Mouse (Mus musculus) liver, embryonic 16.5 days (tissue): ENCODE data around the gene Wdr95. TPM values are rescaled to one million over a fixed set of nuclear protein-coding genes. Genes with fewer than 3 reads are reported as not detected.
"Not testable (repeated sequence)": the region's sequence is repeated elsewhere in the genome, so short reads cannot be mapped to it uniquely, and the experiment has no call there.

Experiments
- ATAC-seq: fragments of 200-750 bp; cut with Nextera tagmentation; 2 replicates; pipeline ENCODE4 v1.8.0; 2017; ENCODE audit warnings: low read depth, mild to moderate bottlenecking, moderate number of reproducible peaks, moderate library complexity
- H3K27ac ChIP-seq: fragments of 300-500 bp; sonication (generic); 2 replicates; pipeline ENCODE4 v1.5.1; 2014; ENCODE audit warnings: mild to moderate bottlenecking, low read length
- H3K27me3 ChIP-seq: fragments of 300-500 bp; sonication (generic); 2 replicates; pipeline ENCODE4 v1.6.1; 2014; ENCODE audit warnings: low read depth, low read length, mixed read lengths; ENCODE audit not compliant: control insufficient read depth, insufficient read depth
- H3K36me3 ChIP-seq: fragments of 300-500 bp; sonication (generic); 2 replicates; pipeline ENCODE4 v1.6.1; 2014; ENCODE audit warnings: mild to moderate bottlenecking; ENCODE audit not compliant: control insufficient read depth, insufficient read depth
- H3K4me1 ChIP-seq: fragments of 300-500 bp; sonication (generic); 2 replicates; pipeline ENCODE4 v1.6.1; 2014; ENCODE audit warnings: low read depth, low read length, mixed read lengths; ENCODE audit not compliant: control insufficient read depth
- H3K4me2 ChIP-seq: fragments of 300-500 bp; sonication (generic); 2 replicates; pipeline ENCODE4 v1.6.1; 2014; ENCODE audit warnings: low read depth, low read length, mixed read lengths
- H3K4me3 ChIP-seq: fragments of 300-500 bp; sonication (generic); 2 replicates; pipeline ENCODE4 v1.5.1; 2014; ENCODE audit warnings: low read depth, mild to moderate bottlenecking, low read length
- H3K9ac ChIP-seq: fragments of 300-500 bp; sonication (generic); 2 replicates; pipeline ENCODE4 v1.6.1; 2014; ENCODE audit warnings: low read depth, low read length
- H3K9me3 ChIP-seq: fragments of 300-500 bp; sonication (generic); replicated peaks from 2 replicates; pipeline ENCODE4 v1.6.1; 2016; ENCODE audit warnings: low read length; ENCODE audit not compliant: control insufficient read depth
- WGBS: fragments of 180-500 bp; shearing (Covaris S2); extraction: QIAGEN DNeasy Blood & Tissue Kit; methylation state at CpG from one replicate; pipeline ENCODE4 v1.1.7; 2014; ENCODE audit not compliant: insufficient replicate concordance; 5-methylcytosine and 5-hydroxymethylcytosine counted together
- polyA plus RNA-seq: library from polyadenylated mRNA; unstranded; fragments of >200 nt; fragmentation: Nextera tagmentation; extraction: Ambion mirVana; gene quantifications from 2 replicates; pipeline ENCODE4 v1.2.1, GENCODE M21; 2015

Gene Wdr95
- polyA plus RNA-seq, 1 experiment from 2014 or later = not detected

DNA sequence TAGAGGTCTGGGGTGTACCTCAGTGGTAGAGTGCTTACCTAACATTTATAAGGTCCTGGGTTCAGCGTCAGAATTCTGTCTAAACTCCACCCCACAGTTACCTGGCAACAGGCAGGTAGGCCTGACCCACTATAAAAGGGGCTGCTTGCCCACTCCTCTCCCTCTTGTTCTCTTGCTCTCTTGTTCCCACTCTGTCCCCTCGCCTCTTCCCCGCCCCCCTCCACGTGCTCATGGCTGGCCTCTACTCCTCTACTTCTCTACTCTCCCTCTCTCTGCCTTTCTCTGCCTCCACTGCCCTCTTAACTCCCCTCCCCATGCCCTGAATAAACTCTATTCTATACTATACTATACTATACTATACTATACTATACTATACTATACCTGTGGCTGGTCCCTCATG is 1.2 kb upstream of the Wdr95 start:
- H3K9ac ChIP-seq, ATAC-seq: not testable (repeated sequence)
- 49% methylated on average over 4 of the region's 4 CpGs for WGBS

DNA sequence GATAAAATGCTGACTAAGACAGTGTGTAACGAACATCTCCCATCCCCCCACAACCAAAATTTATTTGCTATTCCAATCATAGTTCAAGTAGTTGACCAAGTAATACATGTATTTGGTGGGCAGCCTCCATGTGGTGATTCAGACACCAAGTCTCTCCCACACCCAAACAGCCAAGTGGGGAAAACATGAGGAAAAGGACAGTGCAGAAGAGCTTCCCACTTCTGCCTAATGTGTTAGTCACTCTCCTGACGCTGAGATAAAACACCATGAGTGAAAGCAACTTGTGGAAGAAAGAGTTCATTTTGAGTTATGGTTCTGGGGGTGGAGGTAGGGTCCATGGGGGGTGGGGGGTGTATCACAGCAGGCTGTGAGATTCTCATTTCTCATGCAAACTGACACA is 5.4 kb downstream of the Wdr95 start:
- Histone ChIP-seq H3K36me3 (no peaks in the 10 kb centered on the region), H3K4me1 (no peaks in the 10 kb centered on the region), H3K4me3 (no peak overlapping the region), H3K27ac (no peak overlapping the region), H3K4me2 (no peak overlapping the region), H3K9ac (no peak overlapping the region), H3K27me3 (no peaks in the 10 kb centered on the region), H3K9me3 (no peaks in the 10 kb centered on the region)
- WGBS = 59% methylated on average over 2 of the region's 2 CpGs
- ATAC-seq = no peak

More for the DNA sequence above, 1.2 kb upstream of the Wdr95 start:
- H3K4me2 ChIP-seq, H3K4me1 ChIP-seq, H3K27ac ChIP-seq, H3K4me3 ChIP-seq, H3K27me3 ChIP-seq, H3K36me3 ChIP-seq, H3K9me3 ChIP-seq: not testable (repeated sequence)

GRCm38 (mm10) chr5:149536005-149536404 is 7.5 kb downstream of the Wdr95 start:
- Histone ChIP-seq H3K9ac (no peak overlapping the region), H3K36me3 (no peaks in the 10 kb centered on the region), H3K4me1 (no peaks in the 10 kb centered on the region), H3K4me3 (no peak overlapping the region), H3K27me3 (no peaks in the 10 kb centered on the region), H3K27ac (no peak overlapping the region), H3K4me2 (no peak overlapping the region), H3K9me3 (no peaks in the 10 kb centered on the region)
- 37% methylated on average over 9 of the region's 9 CpGs for WGBS
- ATAC-seq = no peak

GRCm38 (mm10) chr5:149537796-149538511 is 9.5 kb downstream of the Wdr95 start:
- Histone ChIP-seq H3K36me3 (no peaks in the 10 kb centered on the region), H3K27me3 (no peaks in the 10 kb centered on the region), H3K9ac (no peak overlapping the region), H3K4me2 (no peak overlapping the region), H3K9me3 (no peaks in the 10 kb centered on the region), H3K27ac (no peak overlapping the region), H3K4me3 (no peak overlapping the region), H3K4me1 (no peaks in the 10 kb centered on the region)
- WGBS = 43% methylated on average over 16 of the region's 16 CpGs
- no peak for ATAC-seq

- Histone ChIP-seq H3K4me1 (no peaks in the 10 kb centered on the region), H3K36me3 (no peaks in the 10 kb centered on the region), H3K9me3 (no peaks in the 10 kb centered on the region), H3K27me3 (no peaks in the 10 kb centered on the region), H3K27ac (no peak overlapping the region), H3K4me3 (no peak overlapping the region), H3K4me2 (no peak overlapping the region), H3K9ac (no peak overlapping the region)
- no peak for ATAC-seq
- 42% methylated on average over 8 of the region's 8 CpGs for WGBS
Observed at GRCm38 (mm10) chr5:149538531-149538930, 10.1 kb downstream of the Wdr95 start.

DNA sequence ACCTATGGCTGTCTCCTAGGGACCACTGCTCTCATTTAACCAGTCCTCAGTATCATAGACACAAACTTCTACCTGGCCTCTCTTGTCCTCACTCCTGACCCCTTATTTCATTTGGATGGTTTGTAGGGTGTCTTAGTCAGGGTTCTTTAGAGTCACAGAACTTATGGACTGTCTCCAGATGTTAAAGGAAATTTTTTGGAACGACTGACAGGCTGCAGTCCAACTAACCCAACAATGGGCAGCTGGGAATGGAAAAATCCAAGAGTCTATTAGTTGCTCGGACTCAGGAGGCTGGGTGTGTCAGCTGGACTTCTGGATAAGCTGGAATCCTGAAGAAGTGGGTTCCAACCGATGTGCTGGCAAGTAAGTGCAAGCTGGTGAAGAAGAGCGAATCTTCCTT is 10.6 kb downstream of the Wdr95 start:
- no peak for ATAC-seq
- no peak overlapping the region for H3K4me2 ChIP-seq
- no peak overlapping the region for H3K4me3 ChIP-seq
- H3K4me1 ChIP-seq = no peaks in the 10 kb centered on the region
- 43% methylated on average over 4 of the region's 4 CpGs for WGBS
- H3K36me3 ChIP-seq = no peaks in the 10 kb centered on the region
- no peak overlapping the region for H3K27ac ChIP-seq
- H3K9me3 ChIP-seq = no peaks in the 10 kb centered on the region
- H3K9ac ChIP-seq = no peak overlapping the region
- no peaks in the 10 kb centered on the region for H3K27me3 ChIP-seq

DNA sequence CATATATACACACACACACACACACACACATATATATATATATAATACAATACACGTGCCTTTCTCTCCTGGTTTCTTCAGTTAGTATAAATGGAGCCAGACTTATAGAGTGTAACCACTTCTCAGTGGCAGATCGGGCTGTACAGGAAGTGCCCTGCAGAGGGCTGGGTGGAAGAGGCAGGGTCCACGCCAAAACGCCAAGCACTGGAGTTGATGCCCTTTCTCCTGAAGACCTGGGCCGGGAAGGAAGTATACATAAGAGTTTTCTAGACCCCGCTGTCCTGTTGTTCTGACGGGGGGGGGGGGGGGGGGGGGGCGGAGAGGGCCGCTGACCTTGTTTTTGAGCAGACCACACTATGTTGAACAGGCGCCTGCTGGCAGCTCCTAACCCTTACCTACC is 22.7 kb downstream of the Wdr95 start:
- no peak overlapping the region for H3K9ac ChIP-seq
- H3K4me3 ChIP-seq = no peak overlapping the region
- H3K4me1 ChIP-seq = no peaks in the 10 kb centered on the region
- H3K27ac ChIP-seq = no peak overlapping the region
- 34% methylated on average over 8 of the region's 10 CpGs for WGBS
- H3K4me2 ChIP-seq = no peak overlapping the region
- H3K9me3 ChIP-seq = no peaks in the 10 kb centered on the region
- no peaks in the 10 kb centered on the region for H3K27me3 ChIP-seq
- H3K36me3 ChIP-seq = no peaks in the 10 kb centered on the region
- ATAC-seq = no peak

DNA sequence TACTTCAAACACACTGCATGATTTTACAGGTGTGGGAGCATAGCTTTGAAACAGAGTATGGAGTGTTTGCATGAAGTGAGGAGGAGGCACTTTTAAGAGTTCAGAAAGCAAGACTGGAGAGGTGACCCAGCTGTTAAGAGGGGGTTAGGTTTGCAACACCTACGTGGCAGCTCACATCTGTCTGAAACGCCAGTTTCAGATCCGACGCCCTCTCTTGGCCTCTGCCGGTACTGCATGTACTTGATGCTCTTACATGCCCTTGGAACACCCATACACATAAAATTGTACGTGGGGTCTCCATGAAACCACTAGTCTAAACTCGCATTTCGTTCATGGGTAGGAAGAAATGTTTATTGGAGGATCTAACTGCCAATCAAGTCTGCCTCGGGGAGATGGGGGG is 24.3 kb downstream of the Wdr95 start:
- no peaks in the 10 kb centered on the region for H3K4me1 ChIP-seq
- WGBS = 36% methylated on average over 9 of the region's 9 CpGs
- H3K27ac ChIP-seq = no peak overlapping the region
- no peak for ATAC-seq
- no peak overlapping the region for H3K4me2 ChIP-seq
- H3K9me3 ChIP-seq = no peaks in the 10 kb centered on the region
- no peaks in the 10 kb centered on the region for H3K36me3 ChIP-seq
- no peak overlapping the region for H3K9ac ChIP-seq
- H3K4me3 ChIP-seq = no peak overlapping the region
- H3K27me3 ChIP-seq = no peaks in the 10 kb centered on the region

GRCm38 (mm10) chr5:149553373-149553772 is 24.9 kb downstream of the Wdr95 start:
- Histone ChIP-seq H3K4me2 (no peak overlapping the region), H3K4me1 (no peaks in the 10 kb centered on the region), H3K27me3 (no peaks in the 10 kb centered on the region), H3K9me3 (no peaks in the 10 kb centered on the region), H3K4me3 (no peak overlapping the region), H3K36me3 (no peaks in the 10 kb centered on the region), H3K27ac (no peak overlapping the region), H3K9ac (no peak overlapping the region)
- no peak for ATAC-seq
- 80% methylated on average over 11 of the region's 11 CpGs for WGBS
